In genomic region chr10:79985334-79986231, GRCm38 (mm10) we compare ENCODE assay signal across 8 mouse cellular contexts. TPM values are rescaled to one million over a fixed set of nuclear protein-coding genes. Genes with fewer than 3 reads are reported as not detected.
A peak's percentile ranks its signal among the peaks of the same experiment; 100 is the strongest.
DNase-seq lines count a peak whose midpoint lies in the region; ATAC-seq and TF ChIP-seq lines count a peak whose summit lies in the region.

No protein-coding gene starts in this region.

- H3K9me3 ChIP-seq in erythroblast, embryonic 14.5 days (ENCODE audit: control insufficient read depth, low read length) = peaks cover 4% of the 10 kb centered on the region; the same call in 1 of the 2 replicates
- no peaks in the 10 kb centered on the region for H3K9me3 ChIP-seq in heart, embryonic 16.5 days (replicated peaks; ENCODE audit: control insufficient read depth, low read length)
- H3K9me3 ChIP-seq in liver, embryonic 14.5 days (ENCODE audit: control insufficient read depth, low read length) = no peaks in the 10 kb centered on the region

- no peaks in the 10 kb centered on the region for H3K27me3 ChIP-seq in C2C12 (ENCODE audit: control insufficient read depth, insufficient read depth, insufficient read length)
- H3K27me3 ChIP-seq in erythroblast, embryonic 14.5 days (ENCODE audit: control insufficient read depth) = peaks cover 32% of the 10 kb centered on the region
- H3K27me3 ChIP-seq in heart, embryonic 16.5 days (ENCODE audit: control insufficient read depth, insufficient read depth, low read length) = no peaks in the 10 kb centered on the region
- peaks cover 23% of the 10 kb centered on the region for H3K27me3 ChIP-seq in liver, embryonic 14.5 days (ENCODE audit: control insufficient read depth, insufficient read depth, low read length)

- peak overlapping the region; percentile 79 for H3K9ac ChIP-seq in heart, embryonic 16.5 days (ENCODE audit: low read length)
- H3K9ac ChIP-seq in liver, embryonic 14.5 days (replicated peaks) = peak overlapping the region; percentile 96

- H3K79me2 ChIP-seq in C2C12 (ENCODE audit: control insufficient read depth, insufficient read depth) = peaks cover 59% of the 10 kb centered on the region

- peaks cover 5% of the 10 kb centered on the region for H3K36me3 ChIP-seq in C2C12 (ENCODE audit: control insufficient read depth, insufficient read depth)
- H3K36me3 ChIP-seq in erythroblast, embryonic 14.5 days (ENCODE audit: control insufficient read depth) = peaks cover 26% of the 10 kb centered on the region
- H3K36me3 ChIP-seq in heart, embryonic 16.5 days (ENCODE audit: control insufficient read depth, insufficient read depth) = no peaks in the 10 kb centered on the region
- no peaks in the 10 kb centered on the region for H3K36me3 ChIP-seq in liver, embryonic 14.5 days (replicated peaks; ENCODE audit: control insufficient read depth, insufficient read depth, low read depth)

- 1% methylated on average over 35 of the region's 35 CpGs for WGBS in bone marrow, adult 2 months
- 2% methylated on average over 35 of the region's 35 CpGs for WGBS in heart, embryonic 16.5 days
- WGBS in liver, embryonic 14.5 days (ENCODE audit: insufficient replicate concordance) = 3% methylated on average over 35 of the region's 35 CpGs

- no peak for ATAC-seq in heart, embryonic 16.5 days (replicated peaks; ENCODE audit: extremely low read depth, insufficient read depth, low FRiP score)
- peak; percentile 48 for ATAC-seq in liver, embryonic 14.5 days (ENCODE audit: insufficient read depth)

- H3ac ChIP-seq in C2C12 (ENCODE audit: control insufficient read depth, insufficient read length, low read depth) = peak overlapping the region; percentile 19

- peak overlapping the region; percentile 96 for H3K4me3 ChIP-seq in C2C12 (ENCODE audit: insufficient read depth, poor library complexity, severe bottlenecking)
- peak overlapping the region; percentile 74 for H3K4me3 ChIP-seq in bone marrow, adult 2 months (replicated peaks; ENCODE audit: control insufficient read depth, low read depth, low read length)
- H3K4me3 ChIP-seq in erythroblast, embryonic 14.5 days (replicated peaks) = peak overlapping the region; percentile 91
- H3K4me3 ChIP-seq in heart, embryonic 16.5 days (ENCODE audit: low read length) = peak overlapping the region; percentile 86
- H3K4me3 ChIP-seq in liver, embryonic 14.5 days (ENCODE audit: insufficient read depth in 1 of 2, low read depth in 2 of 2, low read length in 2 of 2) = peak overlapping the region; percentile 92 to 97

- no peak for TF ChIP-seq CTCF in C2C12 (IDR thresholded peaks at IDR 0.05; ENCODE audit: control insufficient read depth, insufficient read depth, insufficient read length)
- no peak for TF ChIP-seq CTCF in bone marrow, adult 2 months (IDR thresholded peaks at IDR 0.05; ENCODE audit: control insufficient read depth, insufficient read depth, low read length)
- TF ChIP-seq CTCF in liver, embryonic 14.5 days (IDR thresholded peaks at IDR 0.05; ENCODE audit: low read depth) = no peak

- peak overlapping the region; percentile 94 for H3K27ac ChIP-seq in bone marrow, adult 2 months (ENCODE audit: control insufficient read depth, insufficient read depth, low read depth, low read length, poor library complexity)
- peak overlapping the region; percentile 98 for H3K27ac ChIP-seq in heart, embryonic 16.5 days (ENCODE audit: low read length)
- H3K27ac ChIP-seq in liver, embryonic 14.5 days = peak overlapping the region; percentile 97

- H3K4me1 ChIP-seq in bone marrow, adult 2 months (ENCODE audit: control insufficient read depth, insufficient read depth, low read length) = peaks cover 10% of the 10 kb centered on the region; the same call in 1 of the 2 replicates
- peaks cover 88% of the 10 kb centered on the region for H3K4me1 ChIP-seq in erythroblast, embryonic 14.5 days (ENCODE audit: control insufficient read depth)
- peaks cover 52% of the 10 kb centered on the region for H3K4me1 ChIP-seq in heart, embryonic 16.5 days (ENCODE audit: control insufficient read depth, insufficient read depth, low read length)
- peaks cover 31 to 42% of the 10 kb centered on the region in 2 experiments for H3K4me1 ChIP-seq in liver, embryonic 14.5 days (replicated peaks; ENCODE audit: control insufficient read depth in 2 of 2, insufficient read depth in 2 of 2, low read length in 1 of 2)

- peak overlapping the region; percentile 99 for H3K4me2 ChIP-seq in heart, embryonic 16.5 days (ENCODE audit: low read depth, low read length)
- H3K4me2 ChIP-seq in liver, embryonic 14.5 days (ENCODE audit: low read depth) = peak overlapping the region; percentile 97

- TF ChIP-seq POLR2A in bone marrow, adult 2 months (IDR thresholded peaks at IDR 0.05; ENCODE audit: borderline replicate concordance, control insufficient read depth, low read depth, low read length) = no peak

- peak; percentile 66 to 74 for DNase-seq in kidney, postnatal 36 days
- peak; percentile 68 to 72 (median 72) for DNase-seq in liver, embryonic 14.5 days (ENCODE audit: low read depth in 3 of 3, low spot score in 3 of 3)
- DNase-seq in neural tube, embryonic 10.5 days (ENCODE audit: extremely low spot score, low spot score) = peak; percentile 65
- DNase-seq in testis, postnatal 10 days (ENCODE audit: low spot score) = peak; percentile 74

- H3K79me3 ChIP-seq in C2C12 (ENCODE audit: low read depth) = peaks cover 48% of the 10 kb centered on the region

- no peak for TF ChIP-seq EP300 in liver, embryonic 14.5 days (IDR thresholded peaks at IDR 0.05; ENCODE audit: low read depth)

TF ChIP-seq in C2C12, 6 proteins besides CTCF, POLR2A, EP300 and RAD21:
- TF ChIP-seq MAX (IDR thresholded peaks at IDR 0.05) = no peak
- TF ChIP-seq CEBPB (IDR thresholded peaks at IDR 0.05; ENCODE audit: low read depth) = no peak
- no peak for TF ChIP-seq USF1 (IDR thresholded peaks at IDR 0.05; ENCODE audit: low read depth)
- TF ChIP-seq MYOD1 (IDR thresholded peaks at IDR 0.05; ENCODE audit: control insufficient read depth, insufficient read length, low read depth) = no peak
TF ChIP-seq in C2C12: peak in this region for 0.

RNA-seq across cellular contexts. Expression of gene Tmem259, which starts 1.5 kb away (rescaled TPM):
- 102 TPM for polyA plus RNA-seq in C2C12 (2012; fragmentation: generic; extraction: Trizol)
- polyA plus RNA-seq in bone marrow, adult 2 months (2011; ENCODE audit: insufficient read depth, insufficient read length, low replicate concordance, missing spikeins) = 78.6 and 131 TPM in 2 replicates
- 47.6 and 49.5 TPM in 2 replicates for polyA plus RNA-seq in erythroblast, embryonic 14.5 days (2012)
- polyA plus RNA-seq in heart, embryonic 16.5 days (2015; fragmentation: Nextera tagmentation; extraction: Ambion mirVana) = 10.6 and 13.5 TPM in 2 replicates
- polyA plus RNA-seq in liver, embryonic 14.5 days (2012; rRNA removed) = 59.7 and 79.7 TPM in 2 replicates
- 5.9 and 8.6 TPM in 2 replicates for polyA plus RNA-seq in liver, embryonic 14.5 days (2014; fragmentation: Nextera tagmentation; extraction: Ambion mirVana)

RNA-seq across cellular contexts. Expression of gene Cnn2, which starts 2.8 kb away (rescaled TPM):
- polyA plus RNA-seq in C2C12 (2012; fragmentation: generic; extraction: Trizol) = 437 TPM
- polyA plus RNA-seq in bone marrow, adult 2 months (2011; ENCODE audit: insufficient read depth, insufficient read length, low replicate concordance, missing spikeins) = 41.7 and 92.4 TPM in 2 replicates
- 0.59 and 0.74 TPM in 2 replicates for polyA plus RNA-seq in erythroblast, embryonic 14.5 days (2012)
- polyA plus RNA-seq in heart, embryonic 16.5 days (2015; fragmentation: Nextera tagmentation; extraction: Ambion mirVana) = 218 and 255 TPM in 2 replicates
- polyA plus RNA-seq in liver, embryonic 14.5 days (2012; rRNA removed) = 14.3 and 15.8 TPM in 2 replicates
- polyA plus RNA-seq in liver, embryonic 14.5 days (2014; fragmentation: Nextera tagmentation; extraction: Ambion mirVana) = 33.8 and 39.7 TPM in 2 replicates

RNA-seq across cellular contexts. Expression of gene Abca7, which starts 10.7 kb away (rescaled TPM):
- 10.7 TPM for polyA plus RNA-seq in C2C12 (2012; fragmentation: generic; extraction: Trizol)
- 54.3 and 96.9 TPM in 2 replicates for polyA plus RNA-seq in bone marrow, adult 2 months (2011; ENCODE audit: insufficient read depth, insufficient read length, low replicate concordance, missing spikeins)
- polyA plus RNA-seq in erythroblast, embryonic 14.5 days (2012) = 7.6 and 7.9 TPM in 2 replicates
- polyA plus RNA-seq in heart, embryonic 16.5 days (2015; fragmentation: Nextera tagmentation; extraction: Ambion mirVana) = 3.2 TPM in 2 replicates
- 11.2 and 12.7 TPM in 2 replicates for polyA plus RNA-seq in liver, embryonic 14.5 days (2012; rRNA removed)
- polyA plus RNA-seq in liver, embryonic 14.5 days (2014; fragmentation: Nextera tagmentation; extraction: Ambion mirVana) = 4.9 and 6.0 TPM in 2 replicates

RNA-seq across cellular contexts. Expression of gene Grin3b, which starts 15.1 kb away (rescaled TPM):
- 0.30 TPM for polyA plus RNA-seq in C2C12 (2012; fragmentation: generic; extraction: Trizol)
- not detected in 2 replicates for polyA plus RNA-seq in bone marrow, adult 2 months (2011; ENCODE audit: insufficient read depth, insufficient read length, low replicate concordance, missing spikeins)
- polyA plus RNA-seq in erythroblast, embryonic 14.5 days (2012) = 0.01 TPM in 1 of 2 replicates, not detected in the other
- polyA plus RNA-seq in heart, embryonic 16.5 days (2015; fragmentation: Nextera tagmentation; extraction: Ambion mirVana) = 0.25 and 0.35 TPM in 2 replicates
- 0.01 and 0.03 TPM in 2 replicates for polyA plus RNA-seq in liver, embryonic 14.5 days (2012; rRNA removed)
- polyA plus RNA-seq in liver, embryonic 14.5 days (2014; fragmentation: Nextera tagmentation; extraction: Ambion mirVana) = 0.13 TPM in 1 of 2 replicates, not detected in the other

RNA-seq across cellular contexts. Expression of gene Wdr18, which starts 25.6 kb away (rescaled TPM):
- 48.6 TPM for polyA plus RNA-seq in C2C12 (2012; fragmentation: generic; extraction: Trizol)
- polyA plus RNA-seq in bone marrow, adult 2 months (2011; ENCODE audit: insufficient read depth, insufficient read length, low replicate concordance, missing spikeins) = 26.7 and 43.3 TPM in 2 replicates
- polyA plus RNA-seq in erythroblast, embryonic 14.5 days (2012) = 4.4 and 4.9 TPM in 2 replicates
- polyA plus RNA-seq in heart, embryonic 16.5 days (2015; fragmentation: Nextera tagmentation; extraction: Ambion mirVana) = 69.6 TPM in 2 replicates
- polyA plus RNA-seq in liver, embryonic 14.5 days (2012; rRNA removed) = 22.3 and 24.7 TPM in 2 replicates
- polyA plus RNA-seq in liver, embryonic 14.5 days (2014; fragmentation: Nextera tagmentation; extraction: Ambion mirVana) = 58.4 TPM in 2 replicates
